Mouse (Mus musculus) kidney, embryonic 15.5 days (tissue): Measurements from ENCODE around the gene Ano2. TPM values are rescaled to one million over a fixed set of nuclear protein-coding genes. Genes with fewer than 3 reads are reported as not detected.

Experiments used
- ATAC-seq: fragments of 200-750 bp; cut with Nextera tagmentation; replicated peaks from 2 replicates; pipeline ENCODE4 v1.8.0; 2017; ENCODE audit warnings: moderate TSS enrichment; ENCODE audit not compliant: low FRiP score
- H3K27ac ChIP-seq: fragments of 300-500 bp; sonication (generic); 2 replicates; pipeline ENCODE4 v1.5.1; 2015; ENCODE audit warnings: mild to moderate bottlenecking, inconsistent platforms
- H3K27me3 ChIP-seq: fragments of 300-500 bp; sonication (generic); 2 replicates; pipeline ENCODE4 v1.6.1; 2015; ENCODE audit warnings: inconsistent platforms
- H3K36me3 ChIP-seq: fragments of 300-500 bp; sonication (generic); 2 replicates; pipeline ENCODE4 v1.6.1; 2015; ENCODE audit warnings: inconsistent platforms
- H3K4me1 ChIP-seq: fragments of 300-500 bp; sonication (generic); 2 replicates; pipeline ENCODE4 v1.6.1; 2015; ENCODE audit warnings: inconsistent platforms
- H3K4me2 ChIP-seq: fragments of 300-500 bp; sonication (generic); 2 replicates; pipeline ENCODE4 v1.6.1; 2015; ENCODE audit warnings: moderate library complexity, mild to moderate bottlenecking, inconsistent platforms
- H3K4me3 ChIP-seq: fragments of 300-500 bp; sonication (generic); replicated peaks from 2 replicates; pipeline ENCODE4 v1.5.1; 2015; ENCODE audit warnings: mild to moderate bottlenecking, inconsistent platforms
- H3K9ac ChIP-seq: fragments of 300-500 bp; sonication (generic); 2 replicates; pipeline ENCODE4 v1.6.1; 2015; ENCODE audit warnings: mild to moderate bottlenecking, inconsistent platforms
- H3K9me3 ChIP-seq: fragments of 300-500 bp; sonication (generic); replicated peaks from 2 replicates; pipeline ENCODE4 v1.6.1; 2016; ENCODE audit warnings: inconsistent platforms
- WGBS: fragments of 180-500 bp; shearing (Covaris S2); methylation state at CpG from one replicate; pipeline ENCODE4 v1.1.7; 2015; ENCODE audit warnings: mixed read lengths; 5-methylcytosine and 5-hydroxymethylcytosine counted together
- polyA plus RNA-seq: library from polyadenylated mRNA; unstranded; fragments of >200 nt; fragmentation: Nextera tagmentation; extraction: Ambion mirVana; gene quantifications from 2 replicates; pipeline ENCODE4 v1.2.1, GENCODE M21; 2015

Ano2 gene
- polyA plus RNA-seq, 1 experiment from 2014 or later = 0.48 TPM

DNA sequence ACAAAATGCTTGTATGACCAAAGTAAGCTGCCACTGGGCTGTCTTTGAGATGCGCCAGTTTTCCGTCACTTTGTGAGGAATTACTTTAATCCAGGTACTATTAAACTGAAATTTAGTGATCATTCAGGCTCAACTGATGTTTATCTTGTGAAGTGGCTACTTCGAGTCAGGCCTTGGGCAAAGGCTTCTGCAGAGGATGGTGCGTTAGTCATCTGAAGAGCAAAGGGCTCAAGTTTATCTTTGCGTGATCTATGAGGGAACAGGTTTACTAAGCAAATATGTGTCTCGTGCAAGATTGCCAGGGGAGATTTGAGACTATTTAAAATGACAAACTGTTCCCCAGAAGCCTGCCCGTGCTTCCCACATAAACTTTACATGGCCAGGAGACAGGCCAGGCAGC, 241.7 kb downstream of the Ano2 start:
- Histone ChIP-seq H3K27ac (no peak overlapping the region), H3K36me3 (no peaks in the 10 kb centered on the region), H3K4me1 (no peaks in the 10 kb centered on the region), H3K9ac (no peak overlapping the region), H3K4me2 (no peak overlapping the region), H3K9me3 (no peaks in the 10 kb centered on the region), H3K27me3 (no peaks in the 10 kb centered on the region), H3K4me3 (no peak overlapping the region)
- no peak for ATAC-seq
- WGBS = 48% methylated on average over 7 of the region's 7 CpGs

DNA sequence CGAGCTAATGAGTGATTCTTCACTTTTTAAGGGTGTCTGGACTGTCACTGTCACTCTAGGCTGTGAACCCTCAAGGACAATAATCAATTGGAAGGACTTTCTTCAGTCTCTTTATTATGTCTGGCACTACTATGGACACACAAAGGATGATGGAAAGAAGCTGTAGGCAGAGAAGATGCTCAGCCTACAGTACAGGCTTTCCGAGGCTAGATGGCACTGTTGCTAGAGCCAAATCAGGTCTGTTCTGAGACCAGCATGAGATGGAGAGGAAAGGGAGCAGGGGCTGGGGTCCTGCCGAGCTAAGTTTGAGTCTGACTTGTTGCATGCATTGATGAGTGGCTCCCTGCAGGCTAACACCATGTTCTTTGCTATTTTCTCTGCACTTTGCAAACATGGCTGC, 264.7 kb downstream of the Ano2 start:
- peak; percentile 70 for ATAC-seq
- no peaks in the 10 kb centered on the region for H3K27me3 ChIP-seq
- WGBS = 16% methylated on average over 3 of the region's 3 CpGs
- H3K4me3 ChIP-seq = no peak overlapping the region
- no peaks in the 10 kb centered on the region for H3K36me3 ChIP-seq
- no peaks in the 10 kb centered on the region for H3K9me3 ChIP-seq
- no peaks in the 10 kb centered on the region for H3K4me1 ChIP-seq
- no peak overlapping the region for H3K9ac ChIP-seq
- H3K27ac ChIP-seq = no peak overlapping the region
- no peak overlapping the region for H3K4me2 ChIP-seq

DNA sequence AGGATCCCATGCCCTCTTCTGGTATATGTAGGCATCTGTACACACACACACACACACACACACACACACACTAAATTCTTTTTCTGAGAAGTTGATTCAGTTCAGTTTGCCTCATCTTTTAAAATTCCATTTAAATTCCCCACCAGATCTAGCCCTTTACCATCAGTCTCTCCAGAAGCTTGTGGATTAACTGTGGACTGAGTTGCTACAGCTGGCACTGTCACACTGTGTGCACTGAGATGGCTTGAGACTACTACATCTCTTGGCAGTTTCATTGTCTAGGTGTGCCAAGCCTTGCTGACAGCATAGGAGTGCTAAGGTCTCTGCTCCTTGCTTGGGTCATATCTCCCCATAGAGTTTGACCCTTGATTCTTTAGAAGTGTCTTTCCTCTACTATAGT, 283.3 kb downstream of the Ano2 start:
- Histone ChIP-seq H3K4me3 (no peak overlapping the region), H3K4me2 (no peak overlapping the region), H3K36me3 (no peaks in the 10 kb centered on the region), H3K9me3 (no peaks in the 10 kb centered on the region), H3K27me3 (no peaks in the 10 kb centered on the region), H3K9ac (no peak overlapping the region), H3K27ac (no peak overlapping the region), H3K4me1 (peaks cover 13% of the 10 kb centered on the region)
- no peak for ATAC-seq

DNA sequence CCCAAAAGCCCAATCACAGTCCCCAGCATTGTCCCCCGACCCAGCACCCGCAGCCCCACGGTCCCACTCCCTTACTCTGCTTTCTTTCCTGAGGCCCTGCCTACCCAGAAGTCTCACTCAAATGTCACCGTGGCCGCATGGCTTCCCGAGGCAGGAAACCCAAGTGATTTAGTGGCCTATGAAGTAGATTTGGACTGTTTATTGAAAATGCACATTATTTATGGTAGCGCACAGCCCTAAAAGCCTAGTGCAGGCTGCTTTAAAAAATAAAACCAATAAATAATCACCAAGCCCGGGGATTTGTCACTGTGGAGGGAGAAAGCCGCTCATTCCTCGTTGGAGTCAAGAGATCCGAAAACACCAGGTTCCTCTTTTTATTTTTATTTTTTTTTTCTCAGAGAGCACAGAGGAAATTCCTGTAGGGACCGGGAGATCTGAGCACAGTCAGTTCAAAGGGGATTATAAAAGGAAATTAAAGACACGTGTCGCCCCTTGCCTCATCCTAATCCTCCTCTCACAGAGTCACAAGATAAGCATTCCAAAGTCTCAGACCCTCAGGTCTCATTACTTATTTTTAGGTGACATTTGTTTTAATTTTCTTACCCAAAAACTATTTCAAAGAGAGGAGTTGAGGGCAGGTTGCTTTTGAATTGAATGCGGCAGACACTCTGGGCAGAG, 285.7 kb downstream of the Ano2 start:
- H3K36me3 ChIP-seq = no peaks in the 10 kb centered on the region
- H3K9ac ChIP-seq = no peak overlapping the region
- peak overlapping the region; percentile 18 for H3K4me2 ChIP-seq
- H3K27me3 ChIP-seq = no peaks in the 10 kb centered on the region
- no peak for ATAC-seq
- H3K27ac ChIP-seq = 0 out of 2 replicates have a peak overlapping the region, but pooled peaks have one; percentile 2
- WGBS = 26% methylated on average over 15 of the region's 15 CpGs
- H3K4me1 ChIP-seq = peaks cover 13% of the 10 kb centered on the region
- H3K9me3 ChIP-seq = no peaks in the 10 kb centered on the region
- H3K4me3 ChIP-seq = no peak overlapping the region

DNA sequence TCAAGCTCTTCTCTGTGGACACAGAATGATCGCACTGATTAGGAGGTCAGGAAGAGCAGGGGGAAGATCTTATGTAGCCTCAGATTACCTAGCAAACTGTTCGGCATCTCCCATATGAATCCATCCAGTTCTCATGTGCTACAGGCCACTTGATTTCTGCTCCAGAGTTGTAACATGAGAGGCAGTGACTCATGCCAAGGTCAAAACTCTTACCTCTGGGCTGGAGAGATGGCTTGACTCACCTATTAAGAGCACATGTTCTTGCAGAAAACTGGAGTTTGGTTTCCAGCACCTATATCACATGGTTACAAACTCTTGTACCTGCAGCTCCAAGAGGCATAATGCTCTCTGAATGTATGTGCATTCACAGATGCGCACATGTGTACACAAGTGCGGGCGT, 289.4 kb downstream of the Ano2 start:
- Histone ChIP-seq H3K9me3 (no peaks in the 10 kb centered on the region), H3K27me3 (no peaks in the 10 kb centered on the region), H3K4me2 (no peak overlapping the region), H3K27ac (no peak overlapping the region), H3K9ac (no peak overlapping the region), H3K4me3 (no peak overlapping the region), H3K36me3 (no peaks in the 10 kb centered on the region), H3K4me1 (peaks cover 13% of the 10 kb centered on the region)
- 82% methylated on average over 5 of the region's 5 CpGs for WGBS
- no peak for ATAC-seq

DNA sequence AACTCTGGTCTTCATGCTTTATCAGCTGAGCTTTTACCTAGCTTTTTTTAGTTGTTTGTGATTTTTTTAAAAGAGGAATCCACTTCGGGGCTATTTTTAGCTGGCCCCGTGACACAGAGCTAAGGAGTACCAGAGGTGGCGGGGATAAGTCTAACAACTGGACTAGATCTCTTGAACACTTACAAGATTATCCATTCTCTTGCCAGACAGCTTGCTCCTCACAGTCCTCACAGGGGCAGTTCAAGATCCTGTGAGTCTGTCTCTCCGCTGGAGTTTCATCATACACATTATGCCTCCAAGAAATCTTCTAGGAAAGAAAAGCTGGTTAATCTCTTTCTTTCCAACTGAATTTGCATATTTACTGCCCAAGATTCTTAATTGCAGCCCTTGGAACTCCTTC, 293.8 kb downstream of the Ano2 start:
- no peak for ATAC-seq

DNA sequence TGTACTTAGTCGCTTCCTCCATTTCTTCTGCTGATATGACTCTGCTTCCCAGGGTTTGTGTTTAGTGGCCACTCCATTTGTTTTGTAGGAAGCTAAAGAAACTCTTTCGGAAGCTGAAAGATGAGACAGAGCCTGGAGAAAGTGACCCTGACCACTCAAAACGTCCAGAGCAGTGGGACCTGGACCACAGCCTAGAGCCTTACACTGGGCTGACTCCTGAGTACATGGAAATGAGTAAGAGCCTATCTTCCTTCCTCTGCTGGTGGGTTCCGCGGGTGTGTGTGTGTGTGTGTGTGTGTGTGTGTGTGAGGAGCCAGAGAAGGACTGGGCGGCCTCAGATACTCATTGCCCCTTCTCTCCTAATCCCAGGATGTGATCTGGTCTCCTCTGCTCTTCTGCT, 302.5 kb downstream of the Ano2 start:
- Histone ChIP-seq H3K9me3 (no peaks in the 10 kb centered on the region), H3K4me3 (no peak overlapping the region), H3K27ac (no peak overlapping the region), H3K4me1 (0 out of 2 replicates have a peak, but pooled peaks cover 8% of the 10 kb centered on the region), H3K4me2 (no peak overlapping the region), H3K36me3 (no peaks in the 10 kb centered on the region), H3K27me3 (no peaks in the 10 kb centered on the region), H3K9ac (no peak overlapping the region)
- WGBS = 51% methylated on average over 6 of the region's 6 CpGs
- no peak for ATAC-seq

More for the DNA sequence above, 293.8 kb downstream of the Ano2 start:
- no peak overlapping the region for H3K27ac ChIP-seq
- no peak overlapping the region for H3K4me2 ChIP-seq
- no peaks in the 10 kb centered on the region for H3K27me3 ChIP-seq
- H3K4me1 ChIP-seq = no peaks in the 10 kb centered on the region
- H3K9me3 ChIP-seq = no peaks in the 10 kb centered on the region
- H3K4me3 ChIP-seq = no peak overlapping the region
- WGBS = 81% methylated on average over 4 of the region's 4 CpGs
- H3K9ac ChIP-seq = no peak overlapping the region
- no peaks in the 10 kb centered on the region for H3K36me3 ChIP-seq

DNA sequence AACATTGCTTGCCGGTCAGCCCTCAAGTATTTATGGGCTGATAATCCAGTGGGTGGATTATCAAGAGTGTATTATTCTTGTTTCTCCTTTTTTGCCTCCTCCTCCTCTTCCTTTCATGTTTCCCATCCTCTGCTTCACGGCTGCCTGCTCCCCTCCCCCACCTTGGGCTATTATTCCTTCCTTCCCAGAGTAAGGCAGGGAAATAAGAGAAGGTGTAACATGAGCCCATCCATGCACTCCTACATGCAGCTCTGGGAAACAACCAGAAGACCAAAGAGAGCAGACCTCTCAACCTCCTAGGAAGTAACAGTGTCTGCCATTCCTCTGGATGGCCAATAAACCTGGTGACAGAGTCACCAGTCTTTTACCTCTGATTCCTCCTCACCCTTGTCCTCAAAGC, 311.6 kb downstream of the Ano2 start:
- no peaks in the 10 kb centered on the region for H3K36me3 ChIP-seq
- no peak overlapping the region for H3K4me3 ChIP-seq
- H3K27ac ChIP-seq = peak overlapping the region; percentile 87
- ATAC-seq = peak; percentile 80
- no peaks in the 10 kb centered on the region for H3K27me3 ChIP-seq
- no peak overlapping the region for H3K9ac ChIP-seq
- peaks cover 38% of the 10 kb centered on the region for H3K4me1 ChIP-seq
- H3K9me3 ChIP-seq = no peaks in the 10 kb centered on the region
- no peak overlapping the region for H3K4me2 ChIP-seq
- WGBS = 4% methylated on average over 2 of the region's 2 CpGs

DNA sequence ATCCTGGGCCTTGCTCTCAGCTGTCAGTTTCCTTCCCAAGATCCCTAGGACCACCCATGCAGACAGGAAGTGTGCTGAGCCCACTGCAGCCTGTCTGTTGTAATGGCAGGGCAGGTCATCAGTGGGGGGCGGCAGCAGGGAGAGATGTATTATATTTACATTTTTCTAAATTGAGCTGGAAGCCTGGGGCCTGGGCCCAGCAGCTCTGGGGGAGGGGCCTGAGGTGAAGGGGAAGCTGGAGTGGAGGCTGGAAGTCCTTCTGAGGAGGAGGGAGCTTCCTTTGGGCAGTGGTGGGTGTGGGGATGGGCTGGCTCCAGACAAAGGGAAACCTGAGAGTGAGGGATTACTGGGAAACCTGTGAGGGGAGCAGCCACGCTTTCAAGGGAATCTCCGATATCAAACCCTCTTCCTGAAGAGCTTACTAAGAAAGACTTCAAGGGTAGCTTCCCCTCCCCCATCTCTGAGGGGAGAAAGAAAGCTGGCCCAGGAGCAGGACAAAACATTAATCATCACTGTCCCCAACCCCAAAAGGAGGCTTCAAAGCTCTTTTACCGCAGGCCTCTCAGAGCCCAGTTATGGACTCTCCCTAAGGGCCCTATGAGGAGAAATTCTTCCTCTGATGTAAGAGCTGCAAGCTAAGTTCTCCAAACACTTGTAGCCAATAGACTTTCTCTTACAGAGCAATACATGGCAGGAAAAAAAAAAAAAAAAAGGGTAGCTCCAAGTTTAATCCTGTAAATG, 313.0 kb downstream of the Ano2 start:
- H3K4me1 ChIP-seq = peaks cover 38% of the 10 kb centered on the region
- no peak overlapping the region for H3K9ac ChIP-seq
- 8% methylated on average over 4 of the region's 4 CpGs for WGBS
- ATAC-seq = peak; percentile 89
- H3K9me3 ChIP-seq = no peaks in the 10 kb centered on the region
- no peaks in the 10 kb centered on the region for H3K27me3 ChIP-seq
- H3K4me3 ChIP-seq = no peak overlapping the region
- H3K4me2 ChIP-seq = peak overlapping the region; percentile 21; the same call in 1 of the 2 replicates
- H3K27ac ChIP-seq = peak overlapping the region; percentile 87
- H3K36me3 ChIP-seq = no peaks in the 10 kb centered on the region

DNA sequence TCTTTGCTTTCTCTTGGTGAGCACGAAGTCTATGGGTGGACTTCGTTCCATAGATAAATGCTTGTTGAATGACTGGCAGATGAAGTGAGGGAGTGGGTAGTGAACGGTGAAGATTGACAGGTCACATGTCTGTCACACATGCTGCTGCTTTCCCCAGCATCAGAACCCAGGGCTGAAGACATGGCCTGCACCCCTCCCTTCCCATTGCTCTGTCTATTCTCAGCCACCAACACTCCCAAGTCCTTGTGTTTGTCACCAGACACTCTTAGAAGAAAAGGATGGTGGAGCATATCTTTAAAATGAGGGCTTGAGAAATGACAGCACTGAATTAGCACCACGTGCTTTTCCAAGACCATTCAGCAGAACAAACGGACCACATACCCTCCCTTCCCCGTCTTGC, 316.4 kb downstream of the Ano2 start:
- peaks cover 43% of the 10 kb centered on the region for H3K4me1 ChIP-seq
- H3K4me3 ChIP-seq = no peak overlapping the region
- H3K9ac ChIP-seq = no peak overlapping the region
- whole genome bisulfite sequencing = 84% methylated on average over 6 of the region's 6 CpGs
- H3K27ac ChIP-seq = no peak overlapping the region
- no peak overlapping the region for H3K4me2 ChIP-seq
- ATAC-seq = no peak
- no peaks in the 10 kb centered on the region for H3K9me3 ChIP-seq
- H3K27me3 ChIP-seq = no peaks in the 10 kb centered on the region
- H3K36me3 ChIP-seq = no peaks in the 10 kb centered on the region

DNA sequence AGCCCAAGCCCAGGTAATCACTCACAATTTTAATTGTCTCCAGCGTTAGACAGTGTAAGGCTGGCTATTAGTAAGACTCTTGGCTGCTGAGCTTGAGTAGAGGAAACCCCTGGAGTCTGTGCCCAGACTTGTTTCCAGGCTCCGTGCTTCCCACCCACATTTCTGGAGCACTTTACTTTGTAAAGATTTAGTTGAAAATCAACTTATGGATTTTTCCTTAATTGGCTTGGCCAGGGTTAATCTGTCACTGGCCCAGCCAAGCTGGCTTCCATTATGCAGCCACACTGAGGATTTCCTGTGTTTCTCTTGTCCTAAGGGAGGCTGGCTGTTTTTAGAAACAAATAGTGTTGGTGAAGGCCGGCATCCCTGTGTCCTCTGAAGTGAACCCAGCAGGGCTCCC, 318.9 kb downstream of the Ano2 start:
- no peak overlapping the region for H3K4me3 ChIP-seq
- H3K4me1 ChIP-seq = peaks cover 25% of the 10 kb centered on the region
- H3K9ac ChIP-seq = no peak overlapping the region
- H3K27ac ChIP-seq = peak overlapping the region; percentile 48
- H3K4me2 ChIP-seq = no peak overlapping the region
- no peaks in the 10 kb centered on the region for H3K36me3 ChIP-seq
- H3K27me3 ChIP-seq = no peaks in the 10 kb centered on the region
- WGBS = 16% methylated on average over 3 of the region's 3 CpGs
- no peak; the same call in 1 of the 2 replicates for ATAC-seq
- H3K9me3 ChIP-seq = no peaks in the 10 kb centered on the region

DNA sequence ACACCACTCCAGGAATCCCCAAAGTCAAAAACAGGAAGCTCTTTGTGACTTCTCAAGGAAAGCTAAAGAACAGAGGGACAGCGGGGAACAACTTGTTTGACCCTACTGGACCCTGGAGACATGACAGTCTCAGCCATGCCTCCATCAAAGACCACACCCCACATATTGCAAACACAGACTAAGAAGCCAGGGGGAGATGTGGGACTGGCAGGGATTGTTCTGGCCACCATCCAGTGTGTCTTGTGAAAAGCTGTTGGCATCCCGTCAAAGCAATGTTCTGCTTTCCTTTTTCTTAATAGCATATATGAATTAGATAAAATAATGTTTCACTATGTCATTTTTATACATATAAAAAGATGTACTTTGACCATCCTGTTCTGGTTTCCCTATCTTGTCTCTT, 326.8 kb downstream of the Ano2 start:
- no peak overlapping the region for H3K27ac ChIP-seq
- H3K4me2 ChIP-seq = no peak overlapping the region
- ATAC-seq = no peak
- no peaks in the 10 kb centered on the region for H3K27me3 ChIP-seq
- no peaks in the 10 kb centered on the region for H3K9me3 ChIP-seq
- no peak overlapping the region for H3K4me3 ChIP-seq
- H3K4me1 ChIP-seq = 0 out of 2 replicates have a peak, but pooled peaks cover 6% of the 10 kb centered on the region
- no peak overlapping the region for H3K9ac ChIP-seq
- 91% methylated on average over 2 of the region's 2 CpGs for WGBS
- no peaks in the 10 kb centered on the region for H3K36me3 ChIP-seq
